Mouse (Mus musculus): Measurements from ENCODE around the gene Gm21962.
"Not testable (repeated sequence)": the region's sequence is repeated elsewhere in the genome, so short reads cannot be mapped to it uniquely, and the experiment has no call there.

The Gm21962 gene

DNA sequence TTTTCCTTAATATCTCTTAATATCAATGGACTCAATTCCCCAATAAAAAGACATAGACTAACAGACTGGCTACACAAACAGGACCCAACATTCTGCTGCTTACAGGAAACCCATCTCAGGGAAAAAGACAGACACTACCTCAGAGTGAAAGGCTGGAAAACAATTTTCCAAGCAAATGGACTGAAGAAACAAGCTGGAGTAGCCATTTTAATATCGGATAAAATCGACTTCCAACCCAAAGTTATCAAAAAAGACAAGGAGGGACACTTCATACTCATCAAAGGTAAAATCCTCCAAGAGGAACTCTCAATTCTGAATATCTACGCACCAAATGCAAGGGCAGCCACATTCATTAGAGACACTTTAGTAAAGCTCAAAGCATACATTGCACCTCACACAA lies at the start of gene Gm21962:
Gene Gm21962 (plus strand): TSS at position 301 of the 400 bp plus-strand sequence.
- DNase-seq (ENCODE audit: low read depth, low spot score): not testable (repeated sequence)

DNA sequence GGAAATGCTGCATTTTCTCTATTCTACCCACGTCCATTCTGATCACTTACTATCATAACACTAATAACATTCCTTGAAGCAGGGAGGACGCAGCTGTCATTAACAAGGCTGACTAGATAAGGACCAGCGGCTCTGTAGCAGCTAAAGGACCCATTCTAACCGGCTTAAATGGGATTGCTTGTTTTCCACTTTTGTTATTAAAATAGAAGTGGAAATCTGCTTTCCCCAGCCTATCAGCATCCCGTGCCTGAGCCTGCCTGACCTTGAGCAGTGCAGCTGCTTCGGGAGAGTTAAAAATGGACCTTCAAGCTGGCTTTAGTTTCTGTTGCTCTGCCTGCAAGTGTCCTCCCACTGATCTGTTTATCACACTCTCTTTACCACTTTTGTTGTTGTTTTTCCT lies 49.2 kb upstream of the Gm21962 start:
- peak; percentile 58 for DNase-seq (ENCODE audit: low read depth, low spot score)

DNA sequence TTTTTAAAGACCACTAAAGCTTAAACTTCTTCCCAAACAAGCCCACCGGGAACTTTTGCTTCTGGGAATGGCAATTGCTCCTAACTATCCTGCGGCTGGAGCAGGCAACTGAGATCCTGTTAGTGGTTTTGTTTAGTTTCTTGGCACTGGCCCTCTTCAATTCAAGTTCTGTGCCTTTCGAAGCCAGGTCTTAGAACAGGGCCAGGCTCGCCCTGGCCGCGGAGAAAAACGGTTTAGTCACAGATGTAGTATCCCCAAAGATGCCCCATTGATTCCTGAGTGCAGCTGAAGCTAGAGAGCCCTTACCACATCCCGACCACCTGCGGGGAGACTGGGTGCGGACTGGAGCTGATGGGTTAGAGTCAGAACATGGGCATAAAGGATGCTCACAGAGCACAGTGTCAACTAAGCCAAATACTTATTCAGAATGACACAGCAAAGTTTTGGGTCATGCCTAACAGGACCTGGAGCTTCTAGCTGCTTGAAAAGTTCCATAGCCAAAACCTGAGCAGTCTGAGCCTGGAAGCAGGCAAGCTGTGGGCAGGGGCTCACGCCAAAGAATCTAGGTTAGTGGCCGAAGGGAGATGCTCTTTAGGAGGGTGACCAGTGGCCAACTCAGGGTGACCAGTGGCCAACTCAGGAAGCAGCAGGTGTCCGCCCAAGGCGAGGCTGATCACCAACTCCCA lies 48.3 kb upstream of the Gm21962 start:
- DNase-seq (ENCODE audit: low read depth, low spot score): peak; percentile 50

DNA sequence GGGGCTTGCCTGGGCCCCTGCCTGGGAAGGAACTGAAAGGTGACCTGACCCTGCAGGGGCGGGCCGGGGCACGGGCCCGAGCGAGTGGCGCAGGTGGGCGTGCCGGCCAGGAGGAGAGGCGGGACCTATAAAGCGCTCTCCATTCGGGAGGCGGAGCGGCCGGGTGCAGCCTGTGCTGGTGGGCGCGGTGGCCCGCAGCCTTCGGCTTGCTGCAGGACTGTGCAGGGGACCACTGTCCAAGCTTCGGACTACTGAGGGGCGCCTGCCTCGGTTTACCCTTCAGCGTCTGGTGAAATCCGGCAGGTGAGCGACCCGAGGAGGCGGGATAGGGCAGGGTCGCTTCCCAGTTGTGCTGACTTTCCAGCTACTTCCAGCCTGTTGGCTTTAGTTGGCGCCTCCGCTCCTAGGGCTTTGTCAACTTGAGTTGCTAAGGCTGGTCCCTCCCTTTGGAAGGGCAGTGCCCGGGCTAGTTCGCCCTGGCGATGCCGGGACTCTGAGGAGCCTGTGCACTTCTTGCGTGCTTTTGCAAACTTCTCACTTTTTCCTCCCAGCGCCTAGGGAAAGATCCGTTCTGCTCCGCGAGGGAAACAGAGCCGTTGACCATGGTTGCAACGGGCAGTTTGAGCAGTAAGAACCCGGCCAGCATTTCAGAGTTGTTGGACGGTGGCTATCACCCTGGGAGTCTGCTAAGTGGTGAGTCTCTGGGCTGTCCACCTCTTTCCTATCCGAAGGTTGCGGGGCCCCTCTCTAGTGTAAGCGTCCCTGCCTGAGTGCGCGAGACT lies 47.6 kb upstream of the Gm21962 start:
- DNase-seq (ENCODE audit: low read depth, low spot score): peak; percentile 89

DNA sequence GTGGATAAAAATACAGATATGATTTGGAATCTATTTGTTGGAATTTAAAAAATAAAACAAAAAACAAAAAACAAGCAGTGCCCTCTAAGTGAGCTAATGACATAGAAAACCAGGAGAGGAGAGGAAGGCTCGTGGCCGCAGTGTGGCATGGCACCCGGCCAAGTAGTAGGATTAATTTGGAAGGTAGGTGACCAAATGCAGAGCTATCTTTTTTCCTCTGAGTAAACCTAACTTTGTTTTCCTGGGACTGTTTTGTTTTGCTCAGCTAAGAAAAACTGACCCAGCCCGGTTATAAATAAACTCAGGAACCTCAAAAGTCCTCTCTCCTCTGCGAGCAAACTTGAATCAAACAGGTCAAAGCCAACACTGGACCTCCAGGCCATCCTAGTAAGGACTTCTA lies 46.3 kb upstream of the Gm21962 start:
- no peak for DNase-seq (ENCODE audit: low read depth, low spot score)

DNA sequence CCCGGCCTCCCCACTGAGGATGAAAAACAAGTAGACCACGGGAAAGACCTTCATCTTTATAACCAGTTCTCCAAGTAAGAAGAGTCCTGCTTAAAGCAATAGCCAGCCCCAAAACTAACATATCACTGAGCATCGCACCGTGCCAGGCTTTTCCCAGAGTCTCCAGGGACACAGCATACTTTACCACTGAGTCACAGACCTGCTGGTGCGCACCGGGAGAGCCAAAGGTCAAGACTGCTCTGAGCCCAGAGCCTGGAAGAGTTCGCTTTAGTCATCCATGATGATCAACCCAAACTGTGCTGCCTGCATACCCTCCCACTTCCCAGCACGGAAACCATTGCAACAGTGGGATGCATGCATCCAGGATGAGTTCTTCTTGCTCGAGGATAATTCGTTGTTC lies 37.6 kb upstream of the Gm21962 start:
- DNase-seq (ENCODE audit: low read depth, low spot score): no peak

DNA sequence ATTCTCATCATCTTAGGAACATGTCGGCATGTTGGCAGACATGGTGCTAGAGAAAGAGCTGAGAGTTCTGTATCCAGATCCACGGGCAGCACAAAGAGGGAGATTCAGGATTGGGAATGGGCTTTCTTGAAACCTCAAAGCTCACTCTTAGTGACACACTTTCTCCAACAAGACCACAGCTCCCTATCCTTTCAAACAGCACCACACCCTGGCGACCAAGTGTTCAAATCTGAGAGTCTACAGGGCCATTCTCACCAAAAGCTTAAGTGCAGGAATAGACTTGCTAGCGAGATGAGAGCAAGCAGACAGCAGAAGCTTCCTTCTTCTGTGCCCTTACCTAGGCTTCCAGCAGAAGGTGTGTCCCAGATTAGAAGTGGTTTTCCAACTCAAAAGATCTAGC lies 34.8 kb upstream of the Gm21962 start:
- DNase-seq (ENCODE audit: low read depth, low spot score): no peak

DNA sequence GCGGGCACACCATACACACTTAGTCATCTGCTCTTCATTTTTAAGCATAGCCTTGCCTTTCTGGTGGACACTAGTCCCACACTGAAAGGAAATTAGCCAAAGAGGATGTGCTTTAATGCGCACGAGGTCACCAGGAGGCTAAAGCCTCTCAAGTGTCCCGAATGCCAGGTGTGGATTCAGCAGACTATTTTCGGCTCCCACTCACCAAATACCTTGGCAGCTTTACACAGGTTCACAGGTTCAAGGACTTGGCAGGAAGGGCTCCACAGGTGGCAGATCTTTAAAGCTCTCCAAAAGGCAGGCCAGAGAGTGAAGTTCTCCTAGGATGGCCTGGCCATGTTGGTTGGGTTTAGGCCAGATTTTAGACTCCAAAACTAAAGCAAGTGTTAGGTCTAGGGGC lies 30.1 kb upstream of the Gm21962 start:
- DNase-seq (ENCODE audit: low read depth, low spot score): no peak

DNA sequence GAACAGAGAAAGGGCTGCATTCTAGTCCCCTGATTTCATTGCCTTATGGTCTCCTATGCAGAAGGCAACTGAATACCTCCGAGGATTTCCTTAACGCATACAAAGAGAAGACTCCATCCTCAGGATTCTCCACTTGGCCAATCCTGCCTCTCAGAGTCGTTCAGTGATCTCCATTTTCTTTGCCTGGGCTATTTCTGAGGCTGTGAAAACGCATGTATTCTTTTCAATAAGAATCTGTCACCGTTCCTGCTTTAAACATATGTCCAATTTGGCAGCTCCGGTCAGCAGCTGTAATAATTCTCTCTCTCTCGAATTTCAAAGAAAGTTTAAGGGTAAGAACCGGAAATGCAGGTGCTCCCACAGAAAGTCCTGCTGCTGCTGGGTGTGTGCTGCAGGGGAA lies 29.2 kb upstream of the Gm21962 start:
- no peak for DNase-seq (ENCODE audit: low read depth, low spot score)

DNA sequence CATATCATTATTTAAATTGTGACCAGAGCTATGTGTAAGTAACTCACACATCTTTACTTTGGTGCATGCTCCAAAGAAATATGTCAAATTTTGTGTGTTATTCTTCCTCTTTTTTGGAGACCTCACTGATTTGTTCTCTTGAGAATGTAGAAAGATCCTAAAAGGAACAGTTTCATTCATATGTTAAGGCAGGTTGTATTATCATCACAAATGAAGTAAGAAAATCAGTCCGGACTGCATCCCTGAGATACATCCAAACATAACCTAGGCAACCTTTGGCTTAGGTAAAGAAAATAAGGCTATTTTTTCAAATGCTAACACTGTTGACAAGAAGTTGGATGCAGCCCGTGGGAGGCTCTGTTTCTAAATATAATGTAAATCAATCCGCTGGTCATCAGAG lies 28.8 kb upstream of the Gm21962 start:
- DNase-seq (ENCODE audit: low read depth, low spot score): peak; percentile 6

DNA sequence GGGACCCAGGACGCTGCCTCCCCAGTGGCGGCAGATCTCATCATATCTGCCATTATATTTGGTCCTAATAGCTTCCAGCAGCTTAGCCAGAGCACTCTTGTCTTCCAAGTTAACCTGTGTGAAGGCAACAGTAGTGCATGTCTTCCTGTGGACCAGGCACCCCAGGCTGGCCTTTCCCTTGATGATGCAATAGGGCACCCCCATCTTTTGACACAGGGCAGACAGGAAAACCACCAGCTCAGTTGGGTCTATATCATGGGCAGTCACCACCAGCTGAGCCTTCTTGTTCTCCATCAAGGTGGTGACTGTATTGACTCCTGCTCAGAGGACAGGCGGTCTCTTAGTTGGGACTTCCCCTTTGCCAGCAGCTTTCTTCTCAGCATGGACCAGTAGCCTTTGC lies 27.2 kb upstream of the Gm21962 start:
- no peak for DNase-seq (ENCODE audit: low read depth, low spot score)

DNA sequence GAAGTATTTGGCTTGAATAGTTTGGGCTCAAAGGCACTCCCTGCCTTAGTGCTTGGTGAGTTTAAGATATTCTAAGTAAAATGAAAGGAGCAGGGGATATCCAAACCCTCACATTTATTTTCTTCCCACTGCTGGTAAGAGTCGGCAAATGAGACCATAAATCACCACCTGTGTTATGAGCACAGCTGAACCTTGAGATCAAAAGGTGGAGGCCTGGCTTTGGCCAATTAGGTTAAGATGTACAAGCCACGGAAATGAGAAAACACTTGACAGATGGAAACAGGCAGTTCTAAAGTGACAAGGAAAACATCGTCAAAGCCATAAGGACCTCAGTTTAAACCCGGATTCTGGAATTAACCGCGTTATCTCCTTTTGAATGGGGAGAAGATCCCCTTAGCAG lies 26.4 kb upstream of the Gm21962 start:
- no peak for DNase-seq (ENCODE audit: low read depth, low spot score)

DNA sequence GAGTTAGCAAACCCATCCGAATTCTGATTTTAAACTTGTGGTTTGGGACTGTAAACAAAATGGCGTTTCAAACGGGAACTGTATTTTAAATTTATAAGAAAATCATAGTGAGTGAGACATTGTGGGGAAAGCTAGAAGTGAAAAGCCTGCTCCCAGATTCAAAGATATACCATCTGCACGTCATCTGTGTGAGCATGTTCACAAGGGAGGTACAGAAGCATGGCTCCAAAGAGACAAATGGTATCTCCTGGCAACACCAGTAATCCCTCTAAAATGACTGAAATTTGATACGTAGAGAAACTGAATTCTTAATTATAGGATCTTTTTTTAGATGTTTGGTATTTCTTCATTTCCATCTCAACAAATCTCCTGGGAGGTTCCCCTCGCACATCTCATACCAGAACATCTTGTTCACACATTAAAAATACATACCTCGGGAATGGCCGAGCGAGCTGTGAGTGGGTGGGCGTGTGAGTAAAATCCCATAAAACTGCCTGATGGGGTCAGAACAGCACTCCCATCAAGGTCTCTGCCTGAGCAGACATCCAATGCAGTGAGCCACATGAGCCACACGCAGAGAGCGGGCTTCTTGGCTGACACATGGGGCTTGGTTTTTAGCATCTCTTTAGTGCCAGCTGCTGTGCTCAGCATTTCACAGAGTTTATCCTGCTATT lies 23.8 kb upstream of the Gm21962 start:
- DNase-seq (ENCODE audit: low read depth, low spot score): no peak

DNA sequence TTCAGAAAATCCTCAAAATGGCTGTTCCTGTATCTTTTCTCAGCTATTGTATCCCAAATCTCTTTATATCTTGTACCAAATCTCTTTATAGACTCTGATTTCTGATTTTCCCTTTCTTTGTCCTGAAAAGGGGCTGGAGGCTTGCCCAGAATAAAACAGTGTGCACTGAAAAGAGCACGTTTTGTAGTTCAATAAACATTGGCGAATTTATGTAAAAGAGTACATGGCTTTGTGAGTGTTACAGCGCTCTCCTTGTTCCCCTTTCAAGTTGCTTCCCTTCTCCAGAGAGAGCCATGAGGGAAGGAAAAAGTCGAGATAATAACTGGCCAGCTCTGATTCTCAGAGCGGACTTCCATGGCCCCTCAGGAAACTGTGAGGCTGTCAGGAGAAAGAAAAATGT lies 22.2 kb upstream of the Gm21962 start:
- no peak for DNase-seq (ENCODE audit: low read depth, low spot score)

DNA sequence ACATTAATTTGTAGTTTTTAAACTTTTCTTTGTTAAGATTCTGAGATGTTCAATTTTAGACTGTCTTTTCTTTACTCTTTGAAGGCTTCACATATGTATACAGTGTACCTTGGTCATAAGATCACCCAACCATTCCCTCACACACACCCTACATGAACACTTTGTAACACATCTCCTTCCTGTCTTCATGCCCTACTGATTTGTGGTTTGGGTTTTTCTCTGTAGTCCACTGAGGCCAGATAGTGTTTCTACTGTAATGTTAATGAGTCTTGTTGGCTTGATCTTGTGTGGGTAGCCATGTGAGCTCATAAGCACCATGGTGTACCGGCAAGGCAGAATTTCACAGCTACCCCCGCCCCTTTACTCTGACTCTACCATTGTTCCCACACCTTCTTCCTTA lies 18.5 kb upstream of the Gm21962 start:
- DNase-seq (ENCODE audit: low read depth, low spot score): no peak

DNA sequence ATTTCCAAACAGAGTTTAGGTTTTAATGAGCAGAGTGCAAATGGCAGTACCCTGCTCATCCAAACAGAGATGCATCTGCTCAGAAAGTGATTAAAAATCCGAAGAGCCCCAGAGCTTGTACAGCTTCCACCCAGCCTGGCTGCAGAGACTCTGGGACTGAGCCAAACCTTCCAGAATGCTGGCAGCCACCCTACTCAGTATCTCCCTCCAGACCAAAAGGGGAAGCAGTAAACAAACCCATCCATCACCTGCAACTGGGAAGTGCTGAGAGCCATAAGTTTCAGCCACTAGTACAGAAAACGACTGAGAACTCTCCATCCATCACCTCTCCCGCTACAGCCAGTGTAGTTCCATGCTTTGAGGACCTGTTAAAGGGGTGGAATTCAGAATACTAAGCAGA lies 9.6 kb downstream of the Gm21962 start:
- DNase-seq (ENCODE audit: low read depth, low spot score): no peak

DNA sequence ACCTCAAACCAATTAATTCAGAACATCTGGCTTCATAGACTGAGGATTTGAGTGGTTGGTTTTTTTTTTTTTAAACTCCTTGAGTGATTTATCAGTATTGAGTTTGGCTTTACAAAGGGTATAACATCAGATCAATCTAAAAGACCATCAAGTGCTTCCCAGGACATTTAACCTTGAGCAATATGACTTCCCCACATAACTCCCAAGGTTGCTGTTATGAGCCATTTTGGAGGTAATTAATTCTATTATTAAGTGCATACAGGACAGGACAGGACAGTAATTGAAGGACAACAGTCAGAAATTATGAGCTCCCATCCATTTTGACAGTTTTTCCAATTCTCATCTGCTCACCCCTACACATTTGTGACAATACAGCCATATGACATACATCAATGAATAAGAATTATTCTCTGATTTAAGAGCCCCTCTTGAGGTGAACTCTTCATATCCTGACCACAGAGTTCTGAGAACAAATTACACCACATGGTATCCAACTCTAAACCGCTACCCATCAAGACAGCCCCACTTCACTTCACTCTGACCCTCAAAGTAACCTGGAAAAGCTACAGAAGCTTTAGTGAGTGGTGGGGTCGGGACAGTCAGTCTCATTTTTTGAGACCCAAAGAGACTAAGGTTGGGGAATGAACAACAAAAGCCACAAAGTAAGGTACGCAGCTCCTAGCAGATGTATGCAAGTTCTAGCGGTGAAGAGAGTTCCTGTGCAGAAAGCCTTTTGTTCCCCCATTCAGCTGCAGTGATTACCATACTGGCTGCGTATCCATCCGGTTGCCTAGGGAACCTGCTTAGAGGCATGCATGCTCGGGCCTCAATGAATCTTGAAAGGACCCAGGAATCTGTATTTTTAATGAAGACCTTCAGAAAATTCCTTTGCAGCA lies 11.8 kb downstream of the Gm21962 start:
- peak; percentile 43 for DNase-seq (ENCODE audit: low read depth, low spot score)

DNA sequence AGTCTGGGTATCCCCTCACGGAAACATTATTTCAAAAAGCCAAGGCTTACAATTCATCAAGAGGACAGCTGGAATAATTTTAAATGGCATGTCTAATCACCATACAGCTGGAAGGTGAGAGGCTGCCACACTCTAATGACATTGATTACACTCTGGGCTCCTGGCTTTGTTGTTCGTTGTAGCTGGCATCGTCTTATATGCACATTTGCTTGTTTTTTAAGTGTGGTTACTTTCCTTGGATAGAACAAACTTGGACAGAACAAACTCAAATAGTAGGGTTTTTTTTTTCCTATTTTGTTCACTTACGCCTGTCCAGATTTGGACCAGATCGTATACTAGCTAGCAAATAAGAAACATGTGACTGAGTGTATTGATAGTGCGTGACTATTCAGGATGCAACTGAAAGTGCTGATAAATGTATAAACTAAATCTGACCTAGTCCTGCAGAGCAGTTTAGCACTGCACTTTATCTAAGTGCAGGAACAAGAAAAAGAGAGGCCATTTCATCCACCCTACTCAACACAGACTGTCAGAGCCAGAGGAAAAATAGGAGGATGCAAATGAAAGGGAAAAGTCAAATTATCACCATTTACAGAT lies 12.6 kb downstream of the Gm21962 start:
- DNase-seq (ENCODE audit: low read depth, low spot score): no peak

DNA sequence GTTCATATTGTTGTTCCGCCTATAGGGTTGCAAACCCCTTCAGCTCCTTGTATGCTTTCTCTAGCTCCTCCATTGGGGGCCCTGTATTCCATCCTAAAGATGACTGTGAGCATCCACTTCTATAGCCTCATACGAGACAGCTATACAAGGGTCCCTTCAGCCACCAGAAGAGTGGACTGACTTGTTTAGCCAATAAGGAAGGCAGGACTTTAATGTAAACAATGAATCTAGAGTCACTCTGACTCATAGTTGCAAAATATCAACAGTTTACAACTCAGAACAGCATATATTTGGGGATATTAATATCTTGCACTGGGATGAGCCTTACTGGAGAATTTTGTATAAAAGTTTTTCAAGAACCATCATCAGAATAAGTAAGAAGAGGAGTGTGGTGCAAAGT lies 15.6 kb downstream of the Gm21962 start:
- DNase-seq (ENCODE audit: low read depth, low spot score): no peak

DNA sequence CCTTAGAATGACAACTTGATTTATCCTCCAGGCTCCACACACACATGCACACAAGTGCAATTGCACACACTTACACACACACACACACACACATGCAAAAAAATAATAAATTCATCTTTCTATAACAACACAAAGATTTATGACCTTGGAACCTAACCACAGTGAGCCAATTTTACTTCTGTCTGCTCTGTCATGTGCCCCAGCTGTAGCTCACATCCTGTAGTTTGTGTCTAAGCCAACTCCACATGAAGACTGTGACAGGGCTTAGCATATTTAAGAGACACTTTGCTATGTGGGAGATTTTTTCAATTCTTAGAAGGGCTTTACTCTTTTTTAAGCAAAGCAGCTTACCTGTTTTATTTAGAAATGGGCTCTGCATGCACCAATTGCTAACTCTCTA lies 20.2 kb downstream of the Gm21962 start:
- DNase-seq (ENCODE audit: low read depth, low spot score): no peak

DNA sequence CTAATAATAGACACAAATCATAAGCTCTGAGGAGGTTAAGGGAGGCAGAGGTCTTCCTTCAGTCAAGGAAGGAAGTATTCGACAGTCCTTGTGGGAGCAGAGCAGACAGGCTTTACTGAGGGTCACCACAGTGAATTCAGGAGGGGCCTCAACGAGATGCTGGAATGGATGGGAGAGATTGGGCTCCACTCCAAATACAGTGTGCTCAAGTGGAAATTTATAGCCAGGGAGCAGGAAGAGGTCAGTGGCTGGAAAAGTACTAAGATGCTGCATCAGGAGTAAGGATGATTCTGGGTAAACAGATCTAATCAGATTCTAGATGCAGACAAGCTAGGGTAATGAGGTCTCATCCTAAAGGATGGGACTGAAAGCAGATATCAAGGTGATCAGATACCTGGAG lies 44.6 kb downstream of the Gm21962 start:
- DNase-seq (ENCODE audit: low read depth, low spot score): no peak

All from ZHBTc4 (cell line).